Mouse (Mus musculus): ENCODE data around the gene Napa. TPM values are rescaled to one million over a fixed set of nuclear protein-coding genes. Genes with fewer than 3 reads are reported as not detected.

Napa gene
- polyA plus RNA-seq, 1 experiment from 2014 or later: 178 TPM

DNA sequence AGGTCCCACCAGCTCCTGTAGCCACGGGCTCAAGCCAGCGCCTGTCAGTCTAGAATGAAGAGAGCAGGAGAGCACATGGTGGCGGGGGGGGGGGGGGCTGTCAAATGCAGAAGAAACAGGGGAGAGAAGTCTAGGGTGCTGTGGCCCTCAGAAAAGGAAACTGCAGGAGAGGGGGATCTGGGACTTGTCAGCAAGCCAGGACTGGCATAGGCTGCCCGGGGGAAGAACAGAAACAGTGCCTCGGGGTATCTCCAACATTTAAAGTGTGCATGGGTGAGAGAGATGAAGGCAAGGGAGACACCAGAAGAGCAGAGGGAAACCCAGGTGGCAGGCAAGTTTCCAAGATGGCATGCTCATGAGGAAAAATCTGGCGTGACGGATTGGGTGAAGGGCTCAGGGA, 63.8 kb downstream of the Napa start:
- no peaks in the 10 kb centered on the region for H3K9me3 ChIP-seq (replicated peaks; ENCODE audit: low read length)
- H3K27me3 ChIP-seq (ENCODE audit: insufficient read depth, low read length): peaks cover 10% of the 10 kb centered on the region; the same call in 1 of the 2 replicates
- ATAC-seq (replicated peaks; ENCODE audit: low FRiP score, low read depth) (no peak), DNase-seq (ENCODE audit: low spot score) (no peak)
- no peak overlapping the region for H3K9ac ChIP-seq (ENCODE audit: low read depth, low read length)
- no peak overlapping the region for H3K4me2 ChIP-seq (ENCODE audit: low read length)
- H3K36me3 ChIP-seq (ENCODE audit: insufficient read depth, low read length): no peaks in the 10 kb centered on the region
- H3K4me3 ChIP-seq (replicated peaks; ENCODE audit: low read depth, low read length): no peak overlapping the region
- 80% methylated on average over 7 of the region's 7 CpGs for WGBS
- TF ChIP-seq CTCF (IDR thresholded peaks at IDR 0.05; ENCODE audit: low read depth): no peak
- H3K27ac ChIP-seq: no peak overlapping the region
- H3K4me1 ChIP-seq (replicated peaks; ENCODE audit: insufficient read depth, low read length): no peaks in the 10 kb centered on the region

Other genes with a start within 250 kb of the Napa start
- gene Crx, start 218.5 kb upstream of the Napa start, polyA plus RNA-seq (2015; fragmentation: Nextera tagmentation; extraction: Ambion mirVana): not detected in 2 replicates
- not detected in 2 replicates for gene Crxos, start 215.8 kb upstream of the Napa start, polyA plus RNA-seq (2015; fragmentation: Nextera tagmentation; extraction: Ambion mirVana)
- 751 and 763 TPM in 2 replicates for gene Selenow, start 176.1 kb upstream of the Napa start, polyA plus RNA-seq (2015; fragmentation: Nextera tagmentation; extraction: Ambion mirVana)
- gene Nop53, start 152.4 kb upstream of the Napa start, polyA plus RNA-seq (2015; fragmentation: Nextera tagmentation; extraction: Ambion mirVana): 213 and 221 TPM in 2 replicates
- gene Ehd2, start 130.9 kb upstream of the Napa start, polyA plus RNA-seq (2015; fragmentation: Nextera tagmentation; extraction: Ambion mirVana): 24.6 and 26.6 TPM in 2 replicates
- 3.2 and 3.3 TPM in 2 replicates for gene Bicra, start 50.5 kb upstream of the Napa start, polyA plus RNA-seq (2015; fragmentation: Nextera tagmentation; extraction: Ambion mirVana)
- gene Zfp541, start 36.6 kb upstream of the Napa start, polyA plus RNA-seq (2015; fragmentation: Nextera tagmentation; extraction: Ambion mirVana): 0.05 TPM in 2 replicates
- 21.0 and 24.8 TPM in 2 replicates for gene Kptn, start 21.4 kb downstream of the Napa start, polyA plus RNA-seq (2015; fragmentation: Nextera tagmentation; extraction: Ambion mirVana)
- 0.06 and 0.07 TPM in 2 replicates for gene Slc8a2, start 31.4 kb downstream of the Napa start, polyA plus RNA-seq (2015; fragmentation: Nextera tagmentation; extraction: Ambion mirVana)
- 12.9 and 16.7 TPM in 2 replicates for gene Meis3, start 76.6 kb downstream of the Napa start, polyA plus RNA-seq (2015; fragmentation: Nextera tagmentation; extraction: Ambion mirVana)
- 11.6 and 12.1 TPM in 2 replicates for gene Dhx34, start 123.6 kb downstream of the Napa start, polyA plus RNA-seq (2015; fragmentation: Nextera tagmentation; extraction: Ambion mirVana)
- gene C5ar2, start 145.7 kb downstream of the Napa start, polyA plus RNA-seq (2015; fragmentation: Nextera tagmentation; extraction: Ambion mirVana): 0.08 and 0.11 TPM in 2 replicates
- 3.1 and 3.4 TPM in 2 replicates for gene C5ar1, start 161.1 kb downstream of the Napa start, polyA plus RNA-seq (2015; fragmentation: Nextera tagmentation; extraction: Ambion mirVana)
- gene Inafm1, start 175.2 kb downstream of the Napa start, polyA plus RNA-seq (2015; fragmentation: Nextera tagmentation; extraction: Ambion mirVana): 28.2 and 32.0 TPM in 2 replicates
- 14.2 and 17.1 TPM in 2 replicates for gene Ccdc9, start 188.3 kb downstream of the Napa start, polyA plus RNA-seq (2015; fragmentation: Nextera tagmentation; extraction: Ambion mirVana)
- 12.4 and 13.1 TPM in 2 replicates for gene Bbc3, start 209.9 kb downstream of the Napa start, polyA plus RNA-seq (2015; fragmentation: Nextera tagmentation; extraction: Ambion mirVana)

Measured in kidney, postnatal 0 days (tissue).